Mouse (Mus musculus): ENCODE data around the gene Gsk3b. TPM values are rescaled to one million over a fixed set of nuclear protein-coding genes. Genes with fewer than 3 reads are reported as not detected.

The Gsk3b gene
- polyA plus RNA-seq, 1 experiment from 2014 or later = 120 TPM

DNA sequence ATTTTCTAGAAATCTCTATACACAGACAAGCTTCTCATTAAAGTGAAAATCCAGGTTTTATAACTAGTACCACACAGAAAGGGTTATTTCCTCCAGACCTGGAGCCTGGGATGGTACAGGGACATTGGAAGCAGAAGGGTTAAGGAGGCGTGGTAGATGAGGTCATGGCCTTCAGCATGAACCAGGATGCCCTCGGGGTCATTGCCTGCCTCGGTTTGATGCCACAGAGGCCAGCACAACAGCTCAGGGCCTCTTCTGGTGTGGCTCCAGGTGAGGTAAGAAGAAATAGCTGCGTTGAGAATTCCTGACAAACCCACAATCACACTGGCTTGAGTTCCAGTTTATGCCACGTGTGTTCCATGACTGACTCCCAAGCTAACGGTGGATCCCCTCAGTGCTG, 200.1 kb downstream of the Gsk3b start:
- no peaks in the 10 kb centered on the region for H3K4me1 ChIP-seq (ENCODE audit: control insufficient read depth, insufficient read depth, low read length)
- ATAC-seq (ENCODE audit: low FRiP score) (no peak), DNase-seq (ENCODE audit: low spot score, missing footprints) (no peak)
- no peak overlapping the region for H3K4me2 ChIP-seq
- no peak overlapping the region for H3K27ac ChIP-seq (ENCODE audit: low read depth, low read length)
- no peaks in the 10 kb centered on the region for H3K27me3 ChIP-seq (ENCODE audit: control insufficient read depth, insufficient read depth, low read length)
- H3K36me3 ChIP-seq (ENCODE audit: control insufficient read depth, insufficient read depth, low read length) = no peaks in the 10 kb centered on the region
- no peak overlapping the region for H3K4me3 ChIP-seq (ENCODE audit: low read depth, low read length)
- 40% methylated on average over 6 of the region's 6 CpGs for WGBS
- no peaks in the 10 kb centered on the region for H3K9me3 ChIP-seq (ENCODE audit: control insufficient read depth, low read length)
- no peak overlapping the region for H3K9ac ChIP-seq (ENCODE audit: low read length)

DNA sequence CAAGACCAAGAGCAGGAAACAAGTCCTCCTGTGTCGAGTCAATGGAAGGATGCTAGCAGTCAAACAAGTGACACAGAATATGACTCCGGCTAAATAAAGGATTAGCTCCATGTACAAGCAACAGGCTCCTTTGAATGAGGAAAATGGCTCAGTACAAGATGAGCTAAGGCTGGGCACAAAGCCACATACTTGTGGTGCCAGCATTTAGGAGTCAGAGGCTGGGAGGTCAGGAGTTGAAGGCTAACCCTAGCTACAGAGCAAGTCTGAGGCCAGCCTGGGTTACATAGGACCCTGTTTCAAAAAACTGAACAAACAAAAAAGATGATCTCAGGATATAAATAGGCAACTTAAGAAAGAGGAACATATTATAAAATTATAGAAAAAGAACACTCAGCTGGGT, 201.3 kb downstream of the Gsk3b start:
- WGBS = 79% methylated on average over 2 of the region's 2 CpGs
- H3K36me3 ChIP-seq (ENCODE audit: control insufficient read depth, insufficient read depth, low read length) = no peaks in the 10 kb centered on the region
- no peak overlapping the region for H3K27ac ChIP-seq (ENCODE audit: low read depth, low read length)
- H3K4me1 ChIP-seq (ENCODE audit: control insufficient read depth, insufficient read depth, low read length) = no peaks in the 10 kb centered on the region
- H3K4me2 ChIP-seq = no peak overlapping the region
- H3K4me3 ChIP-seq (ENCODE audit: low read depth, low read length) = no peak overlapping the region
- no peaks in the 10 kb centered on the region for H3K9me3 ChIP-seq (ENCODE audit: control insufficient read depth, low read length)
- no peak for ATAC-seq (ENCODE audit: low FRiP score)
- H3K27me3 ChIP-seq (ENCODE audit: control insufficient read depth, insufficient read depth, low read length) = no peaks in the 10 kb centered on the region
- no peak for DNase-seq (ENCODE audit: low spot score, missing footprints)
- H3K9ac ChIP-seq (ENCODE audit: low read length) = no peak overlapping the region

DNA sequence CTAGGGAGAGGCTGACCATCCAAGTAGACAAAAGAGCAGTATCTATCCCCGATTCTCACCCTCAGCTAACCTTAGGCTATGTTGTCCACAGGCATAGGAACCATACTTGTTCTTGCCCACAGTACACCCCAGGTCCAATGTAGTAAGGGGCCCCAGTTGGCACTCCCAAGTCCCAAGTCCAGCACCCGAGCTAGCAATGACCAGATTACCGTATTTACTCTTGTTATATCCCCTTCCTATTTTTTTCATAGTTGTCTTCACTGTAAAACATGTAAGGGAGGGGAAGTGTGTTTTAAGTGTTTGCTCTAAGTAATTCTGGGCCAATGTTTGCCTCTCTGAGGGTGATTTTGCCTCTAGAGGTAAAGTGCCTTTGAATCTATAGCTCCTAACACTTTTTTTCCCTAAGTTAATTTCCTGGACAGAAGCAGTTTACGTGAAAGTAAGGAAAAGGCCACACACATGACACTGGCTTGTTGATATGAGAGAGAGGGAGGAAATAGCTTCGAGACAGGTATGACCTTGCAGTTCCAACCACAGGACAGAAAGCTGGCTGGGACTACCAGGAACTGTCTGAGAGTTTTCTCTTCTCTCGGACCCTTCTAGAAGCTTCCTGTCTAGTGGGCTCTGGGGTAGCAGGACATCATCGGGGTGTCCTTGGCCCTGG, 206.0 kb downstream of the Gsk3b start, which contains the start of gene Nr1i2:
TSS of gene Nr1i2 (minus strand) at position 140 of the 664 bp plus-strand sequence.
- H3K27ac ChIP-seq (ENCODE audit: low read depth, low read length) = no peak within 1 kb of the TSS
- H3K4me3 ChIP-seq (ENCODE audit: low read depth, low read length) = no peak within 1 kb of the TSS
- no peaks in the 10 kb centered on the region for H3K4me1 ChIP-seq (ENCODE audit: control insufficient read depth, insufficient read depth, low read length)
- H3K36me3 ChIP-seq (ENCODE audit: control insufficient read depth, insufficient read depth, low read length) = no peaks in the 10 kb centered on the region
- H3K4me2 ChIP-seq = no peak within 1 kb of the TSS
- no peaks in the 10 kb centered on the region for H3K27me3 ChIP-seq (ENCODE audit: control insufficient read depth, insufficient read depth, low read length)
- H3K9me3 ChIP-seq (ENCODE audit: control insufficient read depth, low read length) = no peaks in the 10 kb centered on the region
- DNase-seq (ENCODE audit: low spot score, missing footprints) (no peak), ATAC-seq (ENCODE audit: low FRiP score) (no peak)
- WGBS = 79% methylated on average over 7 of the region's 7 CpGs
- no peak within 1 kb of the TSS for H3K9ac ChIP-seq (ENCODE audit: low read length)

DNA sequence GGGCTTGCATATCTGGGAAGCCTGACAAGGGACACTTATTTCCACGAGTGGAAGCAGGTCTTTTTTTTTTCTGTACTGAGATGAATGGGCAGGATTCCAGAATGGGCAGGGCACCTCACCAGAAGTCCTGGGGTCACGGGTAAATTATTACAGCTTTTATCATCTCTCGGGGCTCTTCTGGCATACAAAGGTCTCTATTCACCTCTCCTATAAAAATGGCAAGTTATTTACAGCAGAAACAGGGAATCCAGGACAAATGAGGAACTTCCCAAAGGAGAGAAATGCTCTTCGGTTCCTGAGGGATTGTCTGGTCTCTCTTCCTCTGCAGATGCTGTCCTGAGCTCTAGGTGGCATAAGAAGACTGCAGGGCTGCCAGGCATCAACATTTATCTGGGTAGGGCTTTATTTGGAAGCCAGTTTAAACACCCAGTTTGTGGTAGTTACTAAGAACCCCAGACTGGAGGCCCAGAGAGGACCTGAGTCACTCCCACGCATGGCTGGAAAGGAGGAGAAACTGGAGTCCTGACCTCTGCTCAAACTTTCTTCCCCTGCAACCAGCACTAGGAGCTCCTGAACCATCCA, 206.6 kb downstream of the Gsk3b start:
- no peak overlapping the region for H3K9ac ChIP-seq (ENCODE audit: low read length)
- ATAC-seq (ENCODE audit: low FRiP score) = no peak
- WGBS = 62% methylated on average over 5 of the region's 5 CpGs

More for the DNA sequence above, 206.6 kb downstream of the Gsk3b start:
- no peaks in the 10 kb centered on the region for H3K36me3 ChIP-seq (ENCODE audit: control insufficient read depth, insufficient read depth, low read length)
- no peaks in the 10 kb centered on the region for H3K4me1 ChIP-seq (ENCODE audit: control insufficient read depth, insufficient read depth, low read length)
- H3K4me2 ChIP-seq = no peak overlapping the region
- H3K27me3 ChIP-seq (ENCODE audit: control insufficient read depth, insufficient read depth, low read length) = no peaks in the 10 kb centered on the region
- no peaks in the 10 kb centered on the region for H3K9me3 ChIP-seq (ENCODE audit: control insufficient read depth, low read length)
- no peak for DNase-seq (ENCODE audit: low spot score, missing footprints)
- no peak overlapping the region for H3K4me3 ChIP-seq (ENCODE audit: low read depth, low read length)
- H3K27ac ChIP-seq (ENCODE audit: low read depth, low read length) = no peak overlapping the region

Other genes with a start within 250 kb of the Gsk3b start
- 0.12 and 0.15 TPM in 2 replicates for gene Gm36028, start 227.9 kb upstream of the Gsk3b start, polyA plus RNA-seq (2014; fragmentation: Nextera tagmentation; extraction: Ambion mirVana)
- 49.8 and 53.1 TPM in 2 replicates for gene Lrrc58, start 220.6 kb upstream of the Gsk3b start, polyA plus RNA-seq (2014; fragmentation: Nextera tagmentation; extraction: Ambion mirVana)
- 3.4 and 4.2 TPM in 2 replicates for gene Gpr156, start 172.5 kb upstream of the Gsk3b start, polyA plus RNA-seq (2014; fragmentation: Nextera tagmentation; extraction: Ambion mirVana)
- gene Nr1i2, start 205.8 kb downstream of the Gsk3b start, polyA plus RNA-seq (2014; fragmentation: Nextera tagmentation; extraction: Ambion mirVana) = not detected in 2 replicates

All from midbrain, embryonic 11.5 days (tissue).